Mouse (Mus musculus) myocyte (in vitro differentiated cells): Measurements from ENCODE around the gene Gas2l2. TPM values are rescaled to one million over a fixed set of nuclear protein-coding genes. Genes with fewer than 3 reads are reported as not detected.

ENCODE experiments used
- H3K27me3 ChIP-seq: one replicate; pipeline ENCODE4 v1.6.1; 2011; ENCODE audit not compliant: control insufficient read depth, insufficient read depth, insufficient read length
- H3K36me3 ChIP-seq: one replicate; pipeline ENCODE4 v1.6.1; 2011; ENCODE audit not compliant: control insufficient read depth, insufficient read depth
- H3K4me2 ChIP-seq: one replicate; pipeline ENCODE4 v1.6.1; 2011; ENCODE audit warnings: low read depth, control low read depth
- H3K4me3 ChIP-seq: one replicate; pipeline ENCODE4 v1.5.1; 2011; ENCODE audit warnings: mild to moderate bottlenecking, control low read depth, moderate library complexity
- H3K79me2 ChIP-seq: one replicate; pipeline ENCODE4 v1.6.1; 2011; ENCODE audit not compliant: control insufficient read depth, insufficient read depth
- H3ac ChIP-seq: one replicate; pipeline ENCODE4 v1.6.1; 2011; ENCODE audit not compliant: control insufficient read depth, insufficient read length
- CEBPB ChIP-seq: IDR thresholded peaks from 2 replicates; pipeline ENCODE4 v1.6.1; 2011; ENCODE audit warnings: mild to moderate bottlenecking, moderate library complexity; ENCODE audit not compliant: poor library complexity, insufficient read depth, severe bottlenecking
- E2F4 ChIP-seq: IDR thresholded peaks from one replicate; pipeline ENCODE4 v1.6.1; 2011; ENCODE audit warnings: mild to moderate bottlenecking, control low read depth, moderate library complexity; ENCODE audit not compliant: insufficient read depth
- MAX ChIP-seq: IDR thresholded peaks from one replicate; pipeline ENCODE4 v1.6.1; 2011; ENCODE audit warnings: low read depth, mild to moderate bottlenecking, control low read depth
- MYOD1 ChIP-seq, 3 experiments: IDR thresholded peaks; one replicate each; pipeline ENCODE4 v1.6.1; 2011; ENCODE audit warnings: control low read depth in 2 of 3, low read depth in 2 of 3, mild to moderate bottlenecking in 2 of 3, moderate library complexity in 1 of 3; ENCODE audit not compliant: insufficient read length in 2 of 3, control insufficient read depth in 1 of 3
- MYOG ChIP-seq, 3 experiments: IDR thresholded peaks; one replicate each; pipeline ENCODE4 v1.6.1; 2011; ENCODE audit warnings: control low read depth in 2 of 3, low read depth in 2 of 3, mild to moderate bottlenecking in 2 of 3; ENCODE audit not compliant: insufficient read length in 2 of 3, control insufficient read depth in 1 of 3, insufficient read depth in 1 of 3
- POLR2A ChIP-seq: IDR thresholded peaks from one replicate; pipeline ENCODE4 v1.6.1; 2011; ENCODE audit warnings: low read depth, mild to moderate bottlenecking, control low read depth, moderate library complexity; ENCODE audit not compliant: insufficient read length
- POLR2AphosphoS2 ChIP-seq: IDR thresholded peaks from one replicate; pipeline ENCODE4 v1.6.1; 2011; ENCODE audit warnings: low read depth, control low read depth; ENCODE audit not compliant: insufficient read length
- REST ChIP-seq: IDR thresholded peaks from one replicate; pipeline ENCODE4 v1.6.1; 2011; ENCODE audit warnings: mild to moderate bottlenecking, control low read depth, moderate library complexity; ENCODE audit not compliant: insufficient read depth, insufficient read length
- SRF ChIP-seq: IDR thresholded peaks from one replicate; pipeline ENCODE4 v1.6.1; 2011; ENCODE audit warnings: low read depth; ENCODE audit not compliant: control insufficient read depth, insufficient read length
- TCF12 ChIP-seq: IDR thresholded peaks from one replicate; pipeline ENCODE4 v1.6.1; 2011; ENCODE audit warnings: mild to moderate bottlenecking, control low read depth; ENCODE audit not compliant: poor library complexity, insufficient read depth, severe bottlenecking
- TCF3 ChIP-seq: IDR thresholded peaks from one replicate; pipeline ENCODE4 v1.6.1; 2011; ENCODE audit warnings: low read depth, control low read depth; ENCODE audit not compliant: insufficient read length
- USF1 ChIP-seq: IDR thresholded peaks from one replicate; pipeline ENCODE4 v1.6.1; 2011; ENCODE audit warnings: low read depth, mild to moderate bottlenecking, control low read depth, moderate library complexity
- polyA plus RNA-seq: library from polyadenylated mRNA; unstranded; fragments of >200 nt; fragmentation: generic; extraction: Trizol; gene quantifications from one replicate; pipeline ENCODE4 v1.2.1, GENCODE M21; 2012; ENCODE audit warnings: missing spikeins

Gas2l2 gene
- polyA plus RNA-seq, 1 experiment = not detected

DNA sequence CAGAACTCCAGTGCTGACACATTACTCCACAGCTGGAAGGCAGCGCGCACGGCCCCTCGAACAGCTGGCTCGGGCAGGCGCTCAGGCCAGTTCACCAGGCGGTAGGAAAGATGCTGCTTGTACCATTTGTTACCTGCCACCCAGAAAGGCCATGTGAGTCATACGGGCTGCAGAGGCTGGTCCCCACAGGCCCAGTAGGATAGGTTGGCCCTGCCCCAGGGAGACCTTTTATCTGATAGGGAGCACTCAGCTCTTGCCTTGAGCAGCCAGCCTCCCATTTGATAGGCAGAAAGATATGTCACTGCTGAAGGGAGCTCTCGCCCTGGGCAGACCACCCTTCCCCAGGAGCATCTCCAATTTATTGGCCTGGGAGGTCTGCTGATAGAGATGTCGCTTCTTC, 18.4 kb upstream of the Gas2l2 start:
- no peak for TF ChIP-seq MAX
- TF ChIP-seq SRF = no peak
- no peak for TF ChIP-seq TCF12
- H3ac ChIP-seq = no peak overlapping the region
- no peaks in the 10 kb centered on the region for H3K36me3 ChIP-seq
- H3K27me3 ChIP-seq = no peaks in the 10 kb centered on the region
- no peaks in the 10 kb centered on the region for H3K79me2 ChIP-seq
- H3K4me3 ChIP-seq = no peak overlapping the region
- no peak overlapping the region for H3K4me2 ChIP-seq

DNA sequence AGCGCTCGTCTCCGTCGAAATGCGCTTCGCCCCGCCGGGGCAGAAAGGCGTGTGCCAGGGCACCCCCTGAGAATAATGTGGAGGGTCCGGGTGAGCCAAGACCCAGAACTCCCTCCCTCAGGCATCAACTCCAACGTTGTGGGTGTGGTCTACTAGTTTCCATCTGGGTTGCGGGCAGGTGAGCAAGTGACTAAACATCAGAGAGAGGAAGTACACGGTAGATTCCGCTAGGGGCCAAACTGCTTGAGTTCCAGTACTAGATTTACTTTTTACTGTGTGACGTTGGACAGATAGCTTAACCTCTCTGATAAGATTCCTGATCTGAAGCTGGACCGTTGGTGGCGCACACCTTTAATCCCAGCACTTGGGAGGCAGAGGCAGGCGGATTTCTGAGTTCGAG, 15.7 kb upstream of the Gas2l2 start:
- Histone ChIP-seq H3K4me2 (no peak overlapping the region), H3K27me3 (no peaks in the 10 kb centered on the region), H3K79me2 (no peaks in the 10 kb centered on the region), H3K4me3 (no peak overlapping the region), H3K36me3 (no peaks in the 10 kb centered on the region), H3ac (no peak overlapping the region)
- TF ChIP-seq POLR2A (no peak), E2F4 (no peak), MAX (no peak)

DNA sequence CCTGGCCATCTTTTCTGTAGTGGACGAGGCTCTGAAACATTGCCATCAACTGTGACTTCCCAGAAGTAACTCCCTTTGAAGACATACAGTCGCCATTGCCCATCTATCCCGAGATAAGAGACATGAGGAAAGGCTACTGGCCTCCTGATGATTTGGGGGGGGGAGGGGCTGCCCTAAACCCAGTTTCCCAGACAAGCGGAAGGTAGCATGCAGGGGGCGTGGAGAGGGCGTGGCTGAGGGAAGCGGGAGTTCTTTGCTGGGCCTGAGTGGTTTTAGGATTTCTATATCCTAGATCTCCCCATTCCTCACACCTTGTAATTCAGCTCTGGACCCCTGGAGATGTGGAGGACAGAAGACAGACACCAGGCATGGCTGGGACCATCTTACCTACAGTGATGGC, 14.6 kb upstream of the Gas2l2 start:
- no peak overlapping the region for H3K4me2 ChIP-seq

DNA sequence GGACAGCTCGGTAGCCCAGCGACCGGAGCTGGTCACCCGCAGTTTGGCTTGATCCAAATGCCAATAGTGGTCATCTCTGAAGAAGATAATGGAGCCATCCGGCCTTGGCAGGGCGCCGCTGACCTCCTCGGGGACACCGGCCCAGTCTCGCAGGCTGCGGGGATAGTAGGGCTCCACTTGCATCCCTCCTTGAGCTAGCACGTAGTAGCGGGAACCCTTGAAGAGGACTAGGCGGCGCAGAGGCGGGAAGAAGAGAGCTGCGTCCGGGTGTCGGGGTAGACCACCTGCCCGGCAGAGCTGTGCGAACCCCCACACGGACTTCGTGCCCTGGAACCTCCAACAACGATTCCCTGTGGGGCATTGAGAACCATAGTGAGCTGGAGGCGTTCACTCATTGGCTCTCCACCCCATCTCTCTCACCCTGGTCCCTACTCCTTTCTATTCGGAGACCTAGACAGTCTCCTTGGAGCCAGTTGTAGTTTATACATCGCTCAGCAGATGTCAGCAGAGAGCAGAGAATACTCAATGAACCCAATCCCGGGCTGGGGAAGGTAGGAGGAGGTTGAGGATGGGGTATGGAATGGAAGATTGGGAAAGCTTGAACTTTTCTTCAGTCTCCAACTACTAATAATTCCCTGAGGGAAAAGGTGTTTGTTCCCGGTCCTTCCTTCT, 13.5 kb upstream of the Gas2l2 start:
- TF ChIP-seq MYOD1 (IDR thresholded peaks at IDR 0.05; ENCODE audit: control insufficient read depth in 1 of 3, insufficient read length in 2 of 3, low read depth in 2 of 3) = no peak
- peak; percentile 45 for TF ChIP-seq POLR2AphosphoS2
- Histone ChIP-seq H3ac (no peak overlapping the region), H3K4me2 (no peak overlapping the region), H3K79me2 (no peaks in the 10 kb centered on the region), H3K4me3 (no peak overlapping the region), H3K36me3 (no peaks in the 10 kb centered on the region), H3K27me3 (no peaks in the 10 kb centered on the region)

More for the DNA sequence above, 14.6 kb upstream of the Gas2l2 start:
- no peak overlapping the region for H3ac ChIP-seq
- H3K27me3 ChIP-seq = no peaks in the 10 kb centered on the region
- no peak for TF ChIP-seq TCF12
- H3K4me3 ChIP-seq = no peak overlapping the region
- H3K36me3 ChIP-seq = no peaks in the 10 kb centered on the region
- H3K79me2 ChIP-seq = no peaks in the 10 kb centered on the region

- Histone ChIP-seq H3K36me3 (no peaks in the 10 kb centered on the region), H3ac (no peak overlapping the region), H3K79me2 (no peaks in the 10 kb centered on the region), H3K27me3 (no peaks in the 10 kb centered on the region), H3K4me3 (peak overlapping the region; percentile 26), H3K4me2 (peak overlapping the region; percentile 90)
- TF ChIP-seq MYOD1 (IDR thresholded peaks at IDR 0.05; ENCODE audit: control insufficient read depth in 1 of 3, insufficient read length in 2 of 3, low read depth in 2 of 3) (no peak), TCF12 (no peak), POLR2AphosphoS2 (no peak)
Observed at GRCm38 (mm10) chr11:83441235-83441634, 12.0 kb upstream of the Gas2l2 start.

DNA sequence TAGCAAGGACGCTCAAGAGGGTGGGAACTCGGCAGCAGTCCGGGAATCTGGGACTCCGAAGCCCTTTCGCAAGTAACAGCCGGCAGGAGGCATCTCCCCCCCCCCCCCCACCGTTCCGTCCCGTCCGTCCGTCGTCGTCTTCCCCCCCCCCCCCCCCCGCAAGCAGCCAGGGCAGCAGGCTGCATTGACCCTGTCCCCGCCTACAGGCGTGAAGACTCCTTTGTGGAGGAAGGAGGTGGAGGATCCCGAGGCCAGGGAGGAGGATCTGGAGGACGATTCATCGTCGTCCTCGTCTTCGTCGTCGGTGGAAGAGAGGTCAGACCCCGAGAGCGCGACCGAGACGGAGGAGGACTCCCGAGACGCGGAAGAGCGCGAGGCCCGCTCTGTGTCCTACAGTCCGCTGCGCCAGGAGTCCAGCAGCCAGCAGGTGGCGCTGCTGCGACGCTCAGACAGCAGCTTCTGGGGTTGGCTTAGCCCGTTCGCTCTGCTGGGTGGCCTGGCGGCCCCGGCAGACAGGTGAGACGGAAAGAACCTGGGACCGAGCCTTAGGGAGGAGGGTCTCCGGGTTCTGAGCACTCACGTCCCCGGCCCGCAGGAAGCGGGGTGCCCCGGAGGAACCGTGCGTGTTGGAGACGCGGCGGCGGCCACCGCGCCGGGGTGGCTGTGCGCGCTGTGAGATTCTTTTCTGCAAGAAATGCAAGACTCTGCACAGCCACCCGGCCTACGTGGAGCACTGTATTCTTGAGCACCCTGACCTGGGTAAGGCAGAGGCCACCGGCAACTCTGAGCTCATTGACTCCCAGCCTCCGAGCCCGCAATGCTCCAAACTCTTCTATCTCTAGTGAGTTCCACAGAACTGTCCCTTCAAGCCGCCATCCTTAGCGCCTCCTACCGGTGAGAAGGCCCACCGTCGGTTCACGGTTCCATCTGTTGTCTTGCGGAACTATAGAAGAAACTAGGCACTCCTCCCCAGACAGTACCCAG, 11.1 kb upstream of the Gas2l2 start:
- Histone ChIP-seq H3K79me2 (no peaks in the 10 kb centered on the region), H3K36me3 (no peaks in the 10 kb centered on the region), H3ac (no peak overlapping the region), H3K4me3 (peak overlapping the region; percentile 26), H3K4me2 (peak overlapping the region; percentile 90), H3K27me3 (no peaks in the 10 kb centered on the region)
- no peak for TF ChIP-seq SRF
- peak; percentile 3 for TF ChIP-seq REST
- no peak for TF ChIP-seq E2F4
- peak; percentile 89 for TF ChIP-seq POLR2AphosphoS2
- TF ChIP-seq USF1 = no peak
- no peak for TF ChIP-seq MAX
- no peak for TF ChIP-seq TCF3
- peak in 1 of 3 experiments; percentile 3 for TF ChIP-seq MYOG (IDR thresholded peaks at IDR 0.05; ENCODE audit: control insufficient read depth in 1 of 3, insufficient read depth in 1 of 3, insufficient read length in 2 of 3, low read depth in 2 of 3)
- no peak for TF ChIP-seq CEBPB
- TF ChIP-seq POLR2A = peak; percentile 21
- peak in 1 of 3 experiments; percentile 29 for TF ChIP-seq MYOD1 (IDR thresholded peaks at IDR 0.05; ENCODE audit: control insufficient read depth in 1 of 3, insufficient read length in 2 of 3, low read depth in 2 of 3)
- TF ChIP-seq TCF12 = no peak
